Mouse (Mus musculus): ENCODE results near the gene Smim12. TPM values are rescaled to one million over a fixed set of nuclear protein-coding genes. Genes with fewer than 3 reads are reported as not detected.

Gene Smim12
- total RNA-seq, 2 experiments from 2014 or later, result 36.9 to 40.2 TPM

Other genes with a start within 250 kb of the Smim12 start
- gene Sfpq, start 222.5 kb upstream of the Smim12 start, total RNA-seq (2021), result 100 to 1,000 TPM; 282 to 365 TPM
- 10 to 100 TPM; 13.3 to 13.9 TPM for gene Zmym1, start 182.6 kb upstream of the Smim12 start, total RNA-seq (2021)
- gene Zmym6, start 166.4 kb upstream of the Smim12 start, total RNA-seq (2021), result 10 to 100 TPM; 23.6 to 24.2 TPM
- 10 to 100 TPM; 12.8 to 18.1 TPM for gene Tmem35b, start 120.1 kb upstream of the Smim12 start, total RNA-seq (2021)
- gene Dlgap3, start 74.6 kb upstream of the Smim12 start, total RNA-seq (2021), result 10 to 100 TPM; 14.8 to 16.1 TPM
- 10 to 100 TPM; 12.0 to 13.9 TPM for gene Gja4, start 70.3 kb downstream of the Smim12 start, total RNA-seq (2021)
- gene Gjb3, start 87.1 kb downstream of the Smim12 start, total RNA-seq (2021), result under 1 TPM; 0.20 to 0.62 TPM
- not detected for gene Gjb4, start 110.3 kb downstream of the Smim12 start, total RNA-seq (2021)
- gene Gjb5, start 114.4 kb downstream of the Smim12 start, total RNA-seq (2021), result 1 to 10 TPM in 1 of 2 experiments, under 1 TPM in 1; 0.65 to 1.1 TPM

All from adrenal gland, postnatal 4 days (tissue).